Comparison of ENCODE assay signal across 21 mouse cellular contexts in the genomic region with DNA sequence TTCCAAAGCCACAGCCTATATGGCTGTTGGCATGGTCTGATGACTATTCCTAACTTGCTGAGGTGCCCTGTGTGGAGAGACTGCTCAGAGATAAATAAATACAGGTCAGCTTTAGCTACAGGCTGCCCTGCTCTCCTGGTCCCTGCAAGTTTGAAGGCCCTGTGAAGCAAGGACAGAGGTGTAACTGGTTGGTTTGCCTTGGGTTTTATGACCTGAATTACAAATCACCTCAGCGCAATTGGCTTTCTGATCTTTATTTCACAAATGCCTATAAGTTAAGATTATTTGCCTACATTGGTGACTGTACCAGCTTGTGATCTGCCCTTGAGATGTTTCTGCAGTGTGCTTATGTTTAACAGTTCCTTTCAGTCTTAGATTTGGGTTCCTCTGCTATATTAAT. TPM values are rescaled to one million over a fixed set of nuclear protein-coding genes. Genes with fewer than 3 reads are reported as not detected.
DNase-seq lines count a peak whose midpoint lies in the region; ATAC-seq and TF ChIP-seq lines count a peak whose summit lies in the region.
"Had no signal": no experiment of that assay in that cellular context is flagged by ENCODE, and none has a peak within 500 bp of the region (broad histone marks: within the 10 kb centered on the region; RNA-seq: fewer than 3 reads in every experiment).

No protein-coding gene starts in this region.

- H3K4me1 ChIP-seq in intestine, embryonic 16.5 days (ENCODE audit: control insufficient read depth, insufficient read depth, low read length): peaks cover 12% of the 10 kb centered on the region; the same call in 1 of the 2 replicates
- peaks cover 8% of the 10 kb centered on the region; the same call in 1 of the 2 replicates for H3K4me1 ChIP-seq in intestine, postnatal 0 days (replicated peaks; ENCODE audit: control insufficient read depth, insufficient read depth, low read length)
- no peaks in the 10 kb centered on the region for H3K4me1 ChIP-seq in midbrain, embryonic 15.5 days

- H3K27me3 ChIP-seq in intestine, embryonic 16.5 days (replicated peaks; ENCODE audit: control insufficient read depth, insufficient read depth, low read length): no peaks in the 10 kb centered on the region
- H3K27me3 ChIP-seq in intestine, postnatal 0 days (replicated peaks; ENCODE audit: control insufficient read depth, insufficient read depth, low read length): no peaks in the 10 kb centered on the region
- H3K27me3 ChIP-seq in midbrain, embryonic 15.5 days (replicated peaks): no peaks in the 10 kb centered on the region
- H3K27me3 ChIP-seq: CH12.LX, Patski had no signal

- TF ChIP-seq CTCF in intestine, postnatal 0 days (IDR thresholded peaks at IDR 0.05; ENCODE audit: low read depth): no peak

- H3K36me3 ChIP-seq in intestine, embryonic 16.5 days (ENCODE audit: control insufficient read depth, insufficient read depth, low read length): no peaks in the 10 kb centered on the region
- H3K36me3 ChIP-seq in intestine, postnatal 0 days (ENCODE audit: control insufficient read depth, insufficient read depth): no peaks in the 10 kb centered on the region
- H3K36me3 ChIP-seq in midbrain, embryonic 15.5 days (replicated peaks): 0 out of 2 replicates have a peak, but pooled peaks cover 2% of the 10 kb centered on the region

- H3K27ac ChIP-seq in intestine, embryonic 16.5 days (ENCODE audit: low read length): no peak overlapping the region
- H3K27ac ChIP-seq in intestine, postnatal 0 days (ENCODE audit: low read depth, low read length): no peak overlapping the region
- H3K27ac ChIP-seq in midbrain, embryonic 15.5 days: no peak overlapping the region

- 64% methylated on average over 1 of the region's 1 CpGs for WGBS in intestine, embryonic 16.5 days
- 37% methylated on average over 1 of the region's 1 CpGs for WGBS in intestine, postnatal 0 days
- WGBS in midbrain, embryonic 15.5 days: 96% methylated on average over 1 of the region's 1 CpGs

- peak; percentile 31; the same call in 1 of the 2 replicates for ATAC-seq in intestine, embryonic 16.5 days
- ATAC-seq in intestine, postnatal 0 days: no peak
- ATAC-seq in midbrain, embryonic 15.5 days (replicated peaks): no peak
- ATAC-seq: activated CD4-positive, CD25-positive, alpha-beta regulatory T cell, adult 4 months; CD4-positive, CD25-positive, alpha-beta regulatory T cell, adult 4 months; Patski had no signal

- no peaks in the 10 kb centered on the region for H3K9me3 ChIP-seq in intestine, embryonic 16.5 days (ENCODE audit: control insufficient read depth, low read length)
- H3K9me3 ChIP-seq in intestine, postnatal 0 days (ENCODE audit: control insufficient read depth): no peaks in the 10 kb centered on the region
- no peaks in the 10 kb centered on the region for H3K9me3 ChIP-seq in midbrain, embryonic 15.5 days
- H3K9me3 ChIP-seq: G1E had no signal

- peak; percentile 67 for DNase-seq in fat pad, adult 2 months (ENCODE audit: extremely low read depth, low read depth, low spot score)
- peak; percentile 64 for DNase-seq in gonadal fat pad, adult 2 months (ENCODE audit: low read depth)
- no peak for DNase-seq in cerebellum, adult 11-12 months
- DNase-seq: adrenal gland, adult 2 months; adrenal gland, adult 8-10 months; adrenal gland, postnatal 10 days; adrenal gland, postnatal 14 days; adrenal gland, postnatal 25 days; adrenal gland, postnatal 36 days; B cell, adult 2 months; cerebellum, adult 11 months; cerebellum, adult 18-20 months; cerebellum, adult 2 months had no signal

- H3K4me3 ChIP-seq in intestine, embryonic 16.5 days (ENCODE audit: low read length): no peak overlapping the region
- H3K4me3 ChIP-seq in intestine, postnatal 0 days (ENCODE audit: low read depth, low read length): no peak overlapping the region
- H3K4me3 ChIP-seq in midbrain, embryonic 15.5 days: no peak overlapping the region

- H3K9ac ChIP-seq in intestine, embryonic 16.5 days (ENCODE audit: low read depth, low read length): no peak overlapping the region
- no peak overlapping the region for H3K9ac ChIP-seq in intestine, postnatal 0 days (ENCODE audit: low read depth, low read length)
- no peak overlapping the region for H3K9ac ChIP-seq in midbrain, embryonic 15.5 days

- no peak overlapping the region for H3K4me2 ChIP-seq in intestine, embryonic 16.5 days (ENCODE audit: low read depth, low read length)
- no peak overlapping the region for H3K4me2 ChIP-seq in intestine, postnatal 0 days (replicated peaks; ENCODE audit: low read depth)
- no peak overlapping the region for H3K4me2 ChIP-seq in midbrain, embryonic 15.5 days

RNA-seq across cellular contexts. Expression of a gene that starts 28.8 kb away (rescaled TPM):
- 94.2 and 97.6 TPM in 2 replicates for polyA plus RNA-seq in intestine, embryonic 16.5 days (2015; fragmentation: Nextera tagmentation; extraction: Ambion mirVana)
- 65.2 and 66.4 TPM in 2 replicates for polyA plus RNA-seq in intestine, postnatal 0 days (2015; fragmentation: Nextera tagmentation; extraction: Ambion mirVana)
- 37.8 and 39.3 TPM in 2 replicates for polyA plus RNA-seq in gonadal fat pad, adult 2 months (2012; rRNA removed)
- 122 and 126 TPM in 2 replicates for polyA plus RNA-seq in midbrain, embryonic 15.5 days (2015; fragmentation: Nextera tagmentation; extraction: Ambion mirVana)
